Mouse (Mus musculus) cortical plate, adult 2 months (tissue): ENCODE results near the gene Kif15.
A peak's percentile ranks its signal among the peaks of the same experiment; 100 is the strongest.

Experiments used
- CTCF ChIP-seq: fragments of 200-500 bp; IDR thresholded peaks from 2 replicates; pipeline ENCODE4 v1.5.1; 2011; ENCODE audit warnings: mild to moderate bottlenecking, control low read depth, low read length; ENCODE audit not compliant: insufficient read depth; ENCODE audit errors: extremely low read depth
- POLR2A ChIP-seq: fragments of 200-500 bp; IDR thresholded peaks from 2 replicates; pipeline ENCODE4 v1.6.1; 2011; ENCODE audit warnings: mild to moderate bottlenecking, low read length, control low read depth; ENCODE audit not compliant: insufficient read depth; ENCODE audit errors: extremely low read depth

DNA sequence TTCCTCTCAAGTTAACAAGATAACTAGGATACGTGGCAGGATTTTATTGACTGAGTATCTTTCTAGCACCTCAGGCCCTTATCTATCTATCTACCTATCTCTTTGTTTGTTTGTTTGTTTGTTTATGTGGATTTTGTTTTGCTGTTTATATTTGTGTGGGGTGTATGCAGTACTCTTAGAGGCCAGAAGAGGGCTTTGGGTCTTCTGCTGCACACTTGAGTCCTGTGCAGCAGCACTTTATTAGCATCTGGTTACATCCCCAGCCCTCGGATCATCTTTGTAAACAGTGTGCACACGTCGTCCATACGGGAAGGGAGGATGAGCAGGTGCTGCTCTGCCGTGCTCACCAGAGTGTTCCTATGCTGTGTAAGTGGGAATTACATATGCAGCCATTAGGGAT lies 55.2 kb downstream of the Kif15 start:
- 0 out of 2 replicates have a peak, but pooled peaks have one; percentile 13 for TF ChIP-seq CTCF
- TF ChIP-seq POLR2A, result no peak
